Mouse (Mus musculus) heart, postnatal 14 days (tissue): ENCODE measurements around the gene Hacl1. TPM values are rescaled to one million over a fixed set of nuclear protein-coding genes. Genes with fewer than 3 reads are reported as not detected.

Experiments
- DNase-seq, 2 experiments: peaks; one replicate each; pipeline ENCODE4 v3.0.0; 2021 to 2022
- intact Hi-C: fragments of 180-260 bp; cut with DNase I; formaldehyde crosslinking; loops from one replicate; pipeline ENCODE4 v1.15.1; 2025
- total RNA-seq, 2 experiments: library from RNA; stranded (reverse); gene quantifications; 2 replicates each; pipeline ENCODE4 v1.2.3; 2021

Hacl1 gene
- total RNA-seq, 2 experiments from 2014 or later = 8.8 to 13.1 TPM

GRCm38 (mm10) chr14:31663376-31664099 is 22.5 kb upstream of the Hacl1 start:
- DNase-seq = no peak
- intact Hi-C loops = loop anchor here (5.0 kb wide), 2 partner anchors 34 to 369 kb away; no protein-coding TSS in a partner anchor

DNA sequence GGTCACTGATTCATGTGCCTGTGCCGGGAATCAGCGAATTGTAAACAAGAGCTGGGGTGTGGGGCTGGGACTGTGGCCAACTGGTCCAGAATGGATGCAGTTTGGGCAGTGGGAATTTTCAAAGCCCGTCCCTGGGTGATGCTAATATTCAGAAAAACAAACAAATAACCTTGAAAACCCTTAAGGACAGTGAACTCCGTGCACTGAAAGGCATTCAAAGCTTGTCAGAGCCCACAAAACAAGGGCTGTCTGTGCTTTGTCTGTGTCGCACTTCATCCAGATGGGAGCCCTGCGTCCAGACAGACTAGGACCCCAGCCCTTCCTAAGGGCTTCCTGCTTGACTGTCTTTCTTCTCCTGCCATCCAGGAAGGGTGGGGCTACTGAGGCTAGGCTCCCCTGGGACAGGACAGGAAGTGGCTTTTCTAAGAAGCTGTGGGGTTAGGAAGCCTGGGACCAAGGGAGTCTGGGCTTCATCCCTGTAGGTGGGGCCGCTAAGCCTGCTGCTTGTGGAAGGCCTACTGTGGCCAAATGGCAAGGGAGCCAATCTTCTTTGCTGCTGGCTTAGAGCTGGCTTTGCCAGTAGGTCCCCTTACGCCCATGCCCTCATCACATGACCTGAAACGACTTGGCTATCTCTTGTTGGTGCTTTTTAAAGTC is 21.6 kb upstream of the Hacl1 start:
- peak; percentile 81 to 84 for DNase-seq
- intact Hi-C loops = loop anchor here (5.0 kb wide), 2 partner anchors 35 to 370 kb away; no protein-coding TSS in a partner anchor

DNA sequence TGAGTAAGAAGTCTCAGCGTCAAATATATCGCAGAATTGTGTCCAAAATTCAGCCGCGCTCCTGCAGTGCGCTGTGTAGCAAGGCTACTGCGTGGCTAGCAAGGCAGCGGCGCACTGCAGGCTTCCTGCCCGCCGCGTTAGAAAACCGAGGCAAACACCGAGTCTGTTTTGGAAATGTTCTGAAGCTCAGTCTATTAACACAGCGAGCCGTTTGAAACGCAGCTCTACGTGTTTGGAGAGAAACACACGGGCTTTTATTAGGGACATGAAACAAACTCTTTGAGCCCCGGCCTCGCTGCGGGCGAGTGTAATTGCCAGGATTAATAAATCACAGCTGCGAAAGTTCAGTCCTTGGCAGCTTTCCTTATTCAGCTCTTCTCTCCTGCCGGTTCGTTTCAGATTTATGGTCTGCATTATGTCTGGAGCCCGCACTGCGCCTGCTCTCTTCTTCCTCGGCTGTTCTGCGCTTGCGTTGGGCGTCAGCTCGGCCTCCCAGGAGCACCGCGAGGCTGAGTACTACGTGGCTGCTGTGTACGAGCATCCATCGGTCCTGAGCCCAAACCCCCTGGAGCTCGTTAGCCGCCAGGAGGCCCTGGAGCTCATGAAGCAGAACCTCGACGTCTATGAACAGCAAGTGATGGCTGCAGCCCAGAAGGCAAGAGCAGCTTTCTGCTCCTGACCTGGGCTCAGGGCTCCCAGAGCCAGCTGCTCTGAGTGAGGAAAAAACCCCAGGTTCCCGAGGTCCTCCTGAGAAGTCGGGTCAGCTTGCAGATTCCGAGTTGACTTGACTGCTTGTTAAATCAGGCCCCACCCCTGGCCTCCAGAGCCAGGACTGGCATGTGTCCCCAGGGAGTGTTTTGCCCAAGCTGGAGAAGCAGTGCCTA is 20.8 kb upstream of the Hacl1 start:
- intact Hi-C loops = loop anchor here (5.0 kb wide), 2 partner anchors 35 to 370 kb away; no protein-coding TSS in a partner anchor
- DNase-seq = peak; percentile 82 to 83

DNA sequence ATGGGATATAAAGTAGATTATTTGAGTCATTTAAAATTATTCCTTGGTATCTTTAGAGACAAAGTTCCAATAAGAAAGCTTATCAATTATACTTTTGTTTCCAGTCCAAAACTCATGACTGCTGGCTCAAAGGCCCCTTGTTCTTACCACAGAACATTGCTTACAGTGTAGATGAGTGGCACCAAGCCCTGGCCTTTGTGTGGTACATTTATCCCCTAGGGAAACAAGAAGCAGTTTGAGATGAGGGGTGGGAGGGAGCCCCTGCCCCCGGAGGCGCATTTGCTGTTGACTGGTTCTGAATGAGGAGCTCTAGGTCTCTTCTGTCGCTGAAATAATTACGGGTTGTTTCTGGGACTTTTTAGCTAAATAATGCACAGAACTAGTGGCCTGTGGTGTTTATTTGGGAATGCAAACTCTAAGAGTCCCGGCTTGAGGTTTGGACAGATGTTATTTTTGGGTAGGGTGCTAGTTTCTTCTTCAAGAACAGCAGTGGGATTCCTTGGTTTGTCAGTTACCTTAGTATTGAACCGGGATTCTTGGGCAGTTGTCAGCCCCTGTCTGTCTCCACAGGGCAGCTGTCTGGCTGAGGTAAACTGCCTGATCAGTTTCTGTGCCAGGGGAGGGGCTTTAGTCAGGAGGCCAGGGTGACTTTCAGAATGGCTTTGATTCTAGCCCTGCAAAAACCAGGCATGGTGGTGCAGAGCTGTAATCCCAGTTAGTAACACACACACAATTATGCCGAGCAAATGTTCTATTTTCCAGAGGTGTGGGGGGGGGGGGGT is 19.4 kb upstream of the Hacl1 start:
- intact Hi-C loops = loop anchor here (5.0 kb wide), 2 partner anchors 37 to 372 kb away; no protein-coding TSS in a partner anchor

DNA sequence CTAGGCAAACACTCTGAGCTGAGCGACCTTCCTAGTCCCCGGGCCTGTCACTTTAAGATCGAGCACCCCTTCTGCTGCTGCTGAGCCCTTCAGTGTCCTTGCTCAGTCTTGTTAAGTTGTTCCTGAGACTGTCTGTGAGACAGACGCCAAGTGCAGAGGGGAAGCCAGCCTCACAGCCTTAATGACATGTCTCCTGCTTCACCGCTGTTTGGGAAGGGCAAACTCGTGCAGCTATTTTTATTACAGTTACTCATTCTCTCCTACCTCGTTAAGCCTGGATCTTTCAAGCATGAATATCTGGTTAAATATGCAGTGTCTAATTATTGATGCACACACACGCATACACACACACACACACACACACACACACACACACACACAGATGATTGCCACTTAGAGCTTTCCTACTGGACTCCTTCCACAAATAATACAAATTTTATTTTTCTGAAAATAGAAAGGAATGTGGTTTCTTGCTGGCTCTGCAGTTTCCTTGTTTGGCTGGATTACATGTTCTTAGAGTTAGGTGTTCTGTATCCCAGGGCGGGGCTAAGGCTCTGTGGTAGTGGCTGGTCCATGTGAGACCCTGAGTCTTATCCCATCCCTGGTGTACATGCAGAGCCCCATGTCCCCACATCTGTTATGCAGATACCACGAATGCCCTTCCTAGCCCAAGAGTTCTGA is 18.6 kb upstream of the Hacl1 start:
- DNase-seq = peak; percentile 53 to 62
- intact Hi-C loops = loop anchor here (5.0 kb wide), 3 partner anchors 38 to 373 kb away; no protein-coding TSS in a partner anchor

More for the DNA sequence above, 19.4 kb upstream of the Hacl1 start:
- no peak for DNase-seq

GRCm38 (mm10) chr14:31658126-31658680 is 17.1 kb upstream of the Hacl1 start:
- no peak for DNase-seq
- intact Hi-C loops = loop anchor here (5.0 kb wide), 1 partner anchor 284 kb away; no protein-coding TSS in a partner anchor

DNA sequence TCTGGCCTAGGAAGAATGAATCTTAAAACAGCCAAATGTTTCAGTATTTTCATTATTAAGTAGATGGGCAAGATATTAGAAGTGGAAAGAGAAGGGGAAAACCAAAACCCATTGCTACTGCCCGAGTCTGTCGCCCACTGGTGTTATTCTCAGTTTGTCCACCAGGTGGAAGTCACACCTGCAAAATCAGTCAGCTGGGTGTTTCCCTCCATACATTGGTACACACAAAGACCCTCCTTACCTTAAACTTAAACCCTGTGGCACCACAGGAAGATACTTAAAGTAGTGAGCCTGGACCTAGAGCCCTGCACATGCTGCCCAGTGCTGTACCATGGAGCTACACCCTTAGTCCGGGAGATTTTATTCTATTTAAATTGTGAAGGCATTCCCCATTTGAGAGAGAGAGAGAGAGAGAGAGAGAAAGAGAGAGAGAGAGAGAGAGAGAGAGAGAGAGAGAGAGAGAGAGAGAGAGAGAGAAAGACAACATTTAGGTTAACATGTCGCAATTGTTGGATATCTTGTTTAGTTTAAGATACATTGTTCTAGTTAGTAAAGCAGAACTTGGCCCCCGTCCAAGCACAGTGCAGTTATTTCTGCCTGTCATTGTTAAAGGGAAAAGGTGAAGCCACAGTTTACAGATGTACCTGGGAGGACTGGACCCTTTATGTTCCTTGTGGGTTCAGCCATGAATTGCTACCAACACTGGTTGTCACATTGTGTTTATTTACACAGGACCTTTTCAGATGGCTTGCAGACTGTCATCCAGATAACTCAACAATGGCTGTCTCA is 16.0 kb upstream of the Hacl1 start:
- DNase-seq = peak; percentile 74 to 82

GRCm38 (mm10) chr14:31656386-31656785 is 15.3 kb upstream of the Hacl1 start:
- intact Hi-C loops = loop anchor here (2.0 to 5.0 kb wide), 2 partner anchors 286 to 420 kb away; no protein-coding TSS in a partner anchor
- no peak for DNase-seq

More for the DNA sequence above, 16.0 kb upstream of the Hacl1 start:
- intact Hi-C loops = loop anchor here (1.0 to 5.0 kb wide), 3 partner anchors 133 to 420 kb away; no protein-coding TSS in a partner anchor

DNA sequence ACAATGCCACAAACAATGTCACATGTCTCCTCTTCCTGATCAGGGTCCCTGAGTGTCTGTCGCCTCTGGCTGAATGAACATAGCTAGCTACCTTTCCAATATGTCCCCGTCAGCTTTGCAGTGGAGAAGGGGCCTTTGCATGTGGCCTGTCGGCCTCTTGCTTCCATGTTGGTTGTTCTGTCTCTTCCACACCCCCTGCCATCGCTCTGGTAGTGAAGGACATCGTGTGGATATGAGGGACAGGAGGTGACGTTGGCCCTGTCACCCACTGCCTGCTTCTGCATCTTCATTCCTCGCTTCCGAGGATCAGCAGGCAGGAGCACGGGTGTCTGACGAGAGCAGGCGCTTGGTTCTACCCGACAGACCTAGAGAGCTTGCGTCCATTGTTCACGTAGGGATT is 14.3 kb upstream of the Hacl1 start:
- intact Hi-C loops = loop anchor here (5.0 kb wide), 1 partner anchor 287 kb away; no protein-coding TSS in a partner anchor
- no peak for DNase-seq

DNA sequence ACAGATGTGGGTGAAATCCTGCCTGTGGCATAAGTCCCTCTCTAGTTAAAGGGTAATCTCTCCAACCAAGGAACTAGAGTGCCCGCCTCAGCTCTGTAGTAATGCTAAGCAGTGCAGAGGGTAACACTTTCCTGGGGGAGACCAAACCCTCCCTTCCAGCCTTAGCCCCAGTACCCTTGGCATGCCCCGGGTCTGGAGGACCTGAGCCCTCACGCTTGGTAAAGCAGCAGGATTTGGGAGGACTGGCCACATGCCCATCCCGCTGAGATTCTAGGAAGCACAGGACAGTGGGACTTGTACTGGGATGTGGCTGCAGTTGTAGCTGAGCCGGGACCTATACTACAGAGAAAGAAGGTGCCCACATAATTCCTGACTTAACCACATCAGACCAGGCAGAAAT is 13.7 kb upstream of the Hacl1 start:
- intact Hi-C loops = loop anchor here (5.0 kb wide), 1 partner anchor 287 kb away; no protein-coding TSS in a partner anchor
- no peak for DNase-seq

GRCm38 (mm10) chr14:31653101-31653875 is 12.2 kb upstream of the Hacl1 start:
- DNase-seq = no peak
- intact Hi-C loops = no loop called here

GRCm38 (mm10) chr14:31652624-31653023 is 11.5 kb upstream of the Hacl1 start:
- DNase-seq = no peak
- intact Hi-C loops = no loop called here

GRCm38 (mm10) chr14:31652106-31652505 is 11.0 kb upstream of the Hacl1 start:
- no peak for DNase-seq
- intact Hi-C loops = no loop called here

DNA sequence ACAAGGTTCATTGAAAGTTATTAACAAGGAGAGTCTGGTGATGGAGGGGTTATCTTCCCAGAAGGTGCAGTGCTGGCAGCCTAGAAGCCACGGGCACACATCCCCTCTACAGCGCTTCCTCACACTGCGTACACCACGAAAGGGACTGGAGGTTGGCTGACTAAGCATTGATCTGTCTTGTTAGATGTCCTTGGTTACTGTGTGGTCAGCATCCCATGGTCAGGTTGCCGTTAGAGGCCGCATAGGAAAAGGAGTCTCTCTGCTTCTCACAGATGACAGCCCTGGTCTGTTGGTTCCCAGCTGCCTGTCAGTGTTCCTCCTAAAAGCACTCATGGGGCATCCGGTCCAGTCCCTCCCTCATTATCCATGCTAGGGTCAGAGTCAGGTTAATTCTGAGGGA is 10.1 kb upstream of the Hacl1 start:
- intact Hi-C loops = no loop called here
- no peak for DNase-seq

DNA sequence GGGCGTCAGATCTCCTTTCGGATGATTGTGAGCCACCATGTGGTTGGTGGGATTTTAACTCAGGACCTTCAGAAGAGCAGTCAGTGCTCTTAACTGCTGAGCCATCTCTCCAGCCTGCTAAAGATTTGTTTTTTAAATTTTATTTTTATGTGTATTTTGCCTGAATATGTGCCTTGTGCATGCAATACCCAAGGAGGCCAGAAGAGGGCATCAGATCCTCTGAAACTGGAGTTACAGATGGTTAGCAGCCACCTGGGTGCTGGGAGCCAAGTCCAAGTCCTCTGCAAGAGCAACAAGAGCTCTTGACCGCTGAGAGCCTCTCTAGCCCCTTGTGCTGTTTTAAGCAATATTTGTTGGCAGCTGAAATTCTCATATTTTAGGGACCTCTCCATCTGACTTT is 9.3 kb upstream of the Hacl1 start:
- no peak for DNase-seq
- intact Hi-C loops = no loop called here

GRCm38 (mm10) chr14:31647991-31648390 is 6.9 kb upstream of the Hacl1 start:
- intact Hi-C loops = no loop called here
- DNase-seq = no peak

DNA sequence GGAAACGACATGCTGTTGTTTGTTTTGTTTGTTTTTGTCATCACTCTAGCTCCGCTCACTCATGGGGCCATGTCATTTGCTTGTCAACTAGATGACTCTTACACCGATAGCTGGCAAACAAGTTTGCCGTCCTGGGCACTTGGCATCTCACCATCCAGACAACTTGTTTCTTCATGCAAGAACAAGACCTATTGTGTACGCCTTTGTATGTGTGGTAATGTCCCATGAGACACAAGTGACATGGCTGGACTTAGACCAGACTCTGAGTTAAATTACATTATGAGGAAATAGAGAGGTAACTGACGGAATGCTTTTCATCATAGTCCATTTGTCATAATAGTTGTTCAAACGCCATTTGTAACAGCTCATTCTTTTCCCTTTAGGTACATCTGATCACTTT is 4.8 kb upstream of the Hacl1 start:
- no peak for DNase-seq
- intact Hi-C loops = no loop called here
